Mouse (Mus musculus) heart, adult 18-20 months (tissue): ENCODE data around the gene Pnkp. TPM values are rescaled to one million over a fixed set of nuclear protein-coding genes. Genes with fewer than 3 reads are reported as not detected.
A peak's percentile ranks its signal among the peaks of the same experiment; 100 is the strongest.

Experiments
- DNase-seq, 2 experiments: peaks; one replicate each; pipeline ENCODE4 v3.0.0; 2021 to 2022; ENCODE audit warnings: mixed read lengths in 1 of 2
- total RNA-seq, 2 experiments: library from RNA; stranded (reverse); gene quantifications; 2 replicates each; pipeline ENCODE4 v1.2.3; 2021

The Pnkp gene
- total RNA-seq, 2 experiments from 2014 or later = 16.5 to 19.4 TPM

GRCm38 (mm10) chr7:44826771-44827170 lies 30.2 kb upstream of the Pnkp start:
- DNase-seq = no peak

- no peak for DNase-seq
Observed at GRCm38 (mm10) chr7:44828706-44829105, 28.2 kb upstream of the Pnkp start.

- DNase-seq = no peak
Observed at GRCm38 (mm10) chr7:44832763-44833162, 24.2 kb upstream of the Pnkp start.

- no peak for DNase-seq
Observed at GRCm38 (mm10) chr7:44835373-44836015, 21.4 kb upstream of the Pnkp start.

- peak in 1 of 2 experiments; percentile 57 for DNase-seq
Observed at GRCm38 (mm10) chr7:44836016-44836404, 20.9 kb upstream of the Pnkp start.

GRCm38 (mm10) chr7:44836423-44837053 lies 20.4 kb upstream of the Pnkp start:
- DNase-seq = no peak

- DNase-seq = no peak
Observed at GRCm38 (mm10) chr7:44838073-44838472, 18.9 kb upstream of the Pnkp start.

- DNase-seq = no peak
Observed at GRCm38 (mm10) chr7:44839171-44839490, 17.8 kb upstream of the Pnkp start.

- DNase-seq = peak in 1 of 2 experiments; percentile 51
Observed at GRCm38 (mm10) chr7:44839491-44840191, 17.3 kb upstream of the Pnkp start.

- DNase-seq = no peak
Observed at GRCm38 (mm10) chr7:44840426-44840825, 16.5 kb upstream of the Pnkp start.

- DNase-seq = no peak
Observed at GRCm38 (mm10) chr7:44841825-44842463, 15.0 kb upstream of the Pnkp start.

- DNase-seq = no peak
Observed at GRCm38 (mm10) chr7:44845006-44845405, 11.9 kb upstream of the Pnkp start.

- DNase-seq = no peak
Observed at GRCm38 (mm10) chr7:44846804-44847203, 10.1 kb upstream of the Pnkp start.

- no peak for DNase-seq
Observed at GRCm38 (mm10) chr7:44847772-44848171, 9.2 kb upstream of the Pnkp start.

- peak; percentile 99 to 100 for DNase-seq
Observed at GRCm38 (mm10) chr7:44848561-44849415, 8.2 kb upstream of the Pnkp start, which contains the start of the genes Akt1s1 and Tbc1d17. TSS of gene Akt1s1 (plus strand) at chr7:44848991. TSS of gene Tbc1d17 (minus strand) at chr7:44849079.

- peak; percentile 94 to 95 for DNase-seq
Observed at GRCm38 (mm10) chr7:44849416-44850111, 7.4 kb upstream of the Pnkp start.

GRCm38 (mm10) chr7:44850146-44850545 lies 6.8 kb upstream of the Pnkp start:
- peak; percentile 84 for DNase-seq

GRCm38 (mm10) chr7:44850789-44851624 lies 5.9 kb upstream of the Pnkp start:
- DNase-seq = no peak

GRCm38 (mm10) chr7:44851625-44852234 lies 5.2 kb upstream of the Pnkp start:
- no peak for DNase-seq
